Mouse (Mus musculus) natural killer cell, adult 2 months (primary cell): ENCODE data around the gene Olfr749.
"Not testable (repeated sequence)": the region's sequence is repeated elsewhere in the genome, so short reads cannot be mapped to it uniquely, and the experiment has no call there.

Experiments
- DNase-seq, 2 experiments: peaks; one replicate each; pipeline ENCODE4 v3.0.0; 2022; ENCODE audit warnings: low spot score in 2 of 2

The Olfr749 gene

DNA sequence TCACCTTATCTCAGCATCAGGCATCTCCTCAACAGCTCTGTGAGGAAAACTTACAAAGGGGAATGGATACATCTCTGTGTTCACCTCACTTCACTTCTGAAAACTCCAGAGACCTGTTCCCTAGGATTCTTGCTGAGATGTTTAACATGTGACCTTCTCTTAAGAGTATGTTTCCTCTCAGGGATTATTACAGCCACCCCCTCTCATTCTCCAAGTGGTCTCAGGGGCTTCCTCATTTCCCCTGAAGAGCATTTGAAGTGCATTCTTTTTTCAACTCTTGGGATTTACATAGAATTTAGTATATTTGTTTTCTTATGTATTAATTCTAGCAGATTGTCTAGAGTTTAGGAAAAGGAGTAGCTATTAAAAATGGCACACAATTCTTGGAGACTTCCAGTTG, at the start of gene Olfr749:
TSS of gene Olfr749 (minus strand) at position 101 of the 400 bp plus-strand sequence.
- DNase-seq, result no peak

DNA sequence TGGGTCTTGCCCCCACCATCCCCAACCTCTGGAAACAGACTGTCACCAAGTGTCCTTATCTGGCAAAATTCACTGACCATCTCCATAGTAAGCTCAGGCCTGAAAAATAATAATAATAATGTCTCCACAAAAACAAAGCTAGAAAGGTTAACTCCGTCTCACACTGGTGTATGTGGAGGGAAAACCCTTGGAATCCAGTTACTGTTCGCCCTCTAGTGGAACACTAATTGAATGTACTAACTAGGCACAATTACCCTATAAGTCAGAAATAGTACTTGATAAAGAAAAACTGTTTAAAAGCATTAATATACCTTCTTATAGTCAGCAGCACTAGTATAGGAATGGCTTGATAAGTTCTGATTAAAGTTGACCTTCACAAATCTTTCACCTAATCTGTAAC, 43.3 kb upstream of the Olfr749 start:
- no peak for DNase-seq

DNA sequence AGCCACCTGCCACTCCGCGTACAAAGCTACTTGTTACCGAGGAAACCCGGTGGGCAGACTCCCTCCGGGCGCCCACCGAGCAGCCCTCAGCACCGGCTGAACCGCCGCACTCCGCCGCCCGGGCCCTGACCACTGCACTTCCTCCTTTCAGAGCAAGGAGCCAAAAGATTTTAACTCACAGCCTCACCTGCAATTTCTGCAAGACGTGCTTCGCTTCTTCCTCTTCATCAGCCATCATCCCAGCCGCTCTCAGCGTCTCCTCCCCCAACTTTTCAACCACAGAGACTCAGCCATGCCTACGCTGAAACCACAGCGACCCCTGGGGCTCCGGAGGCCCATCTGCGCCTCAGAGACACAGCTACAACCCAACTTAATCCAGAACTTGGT, 40.4 kb upstream of the Olfr749 start, which contains the start of gene Ttc5:
TSS of gene Ttc5 (minus strand) at position 269 of the 387 bp plus-strand sequence.
- peak; percentile 91 to 94 for DNase-seq

DNA sequence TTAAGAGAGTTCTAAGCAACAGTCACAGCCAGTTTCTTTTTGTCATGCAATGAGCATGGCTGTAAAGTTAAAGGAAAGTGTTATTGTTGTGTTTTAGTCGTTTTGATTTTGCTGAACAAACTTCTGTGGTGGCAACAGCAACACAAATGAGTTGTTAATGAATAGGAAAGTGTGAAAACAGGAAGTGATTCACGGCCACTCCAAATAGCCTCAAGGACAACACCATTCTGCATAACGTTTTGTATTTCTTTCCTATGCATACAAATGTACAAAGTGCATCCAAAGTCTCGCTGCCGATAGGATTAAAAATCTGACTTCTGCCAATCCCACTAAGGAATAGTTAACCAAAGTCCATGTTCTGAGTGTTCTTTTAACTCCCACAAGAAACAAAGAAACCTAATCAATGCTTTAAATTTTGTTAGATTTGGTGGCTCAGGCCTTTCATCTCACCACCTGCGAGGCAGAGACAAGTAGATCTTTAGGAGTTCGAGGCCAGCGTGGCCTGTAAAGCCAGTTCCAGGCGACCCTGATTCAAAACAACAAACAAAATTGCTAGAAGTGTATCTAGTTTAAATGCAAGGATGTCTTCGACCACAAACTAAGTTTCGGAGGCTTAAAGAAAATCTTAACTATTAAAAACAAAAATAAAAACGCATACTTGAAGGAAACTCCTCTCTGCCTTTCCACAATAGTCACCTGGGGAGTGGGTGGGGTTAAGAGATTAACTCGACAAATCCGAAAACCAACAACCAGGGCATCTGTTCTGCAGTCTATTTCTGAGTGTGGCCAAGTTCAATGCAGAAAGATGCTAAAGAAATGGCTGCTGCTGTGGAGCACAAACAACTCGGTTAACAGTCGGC, 39.7 kb upstream of the Olfr749 start:
- DNase-seq, result peak; percentile 10 to 14

DNA sequence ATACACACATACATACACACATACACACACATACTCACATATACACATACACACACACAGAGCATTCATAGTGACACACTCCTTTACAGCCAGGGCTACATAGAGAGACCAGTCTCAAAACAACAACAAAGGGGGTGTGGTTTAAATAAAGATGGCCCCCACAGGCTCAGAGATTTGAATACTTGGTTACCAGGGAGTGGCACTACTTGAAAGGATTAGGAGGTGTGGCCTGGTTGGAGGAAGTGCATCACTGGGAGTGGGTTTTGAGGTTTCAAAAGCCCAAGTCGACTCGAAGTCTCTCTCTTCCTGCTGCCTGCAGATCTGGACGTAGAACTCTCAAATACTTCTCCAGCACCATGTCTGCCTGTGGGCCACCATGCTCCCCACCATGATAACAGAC, 37.3 kb upstream of the Olfr749 start:
- DNase-seq, result no peak

DNA sequence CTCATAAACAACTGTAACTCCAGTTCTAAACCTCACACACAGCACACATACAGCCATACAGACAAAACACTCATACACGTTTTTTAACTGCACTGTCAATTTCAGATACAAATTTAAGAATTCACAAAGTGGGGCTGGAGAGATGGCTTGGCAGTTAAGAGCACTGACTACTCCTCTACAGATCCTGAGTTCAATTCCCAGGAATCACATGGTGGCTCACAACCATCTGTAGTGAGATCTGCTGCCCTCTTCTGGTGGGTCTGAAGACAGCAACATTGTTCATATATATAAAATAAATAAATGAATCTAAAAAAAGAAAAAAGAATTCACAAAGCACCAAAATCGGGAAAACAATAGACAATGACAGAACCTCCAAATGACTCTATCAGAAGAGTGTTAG, 26.4 kb upstream of the Olfr749 start:
- no peak for DNase-seq

DNA sequence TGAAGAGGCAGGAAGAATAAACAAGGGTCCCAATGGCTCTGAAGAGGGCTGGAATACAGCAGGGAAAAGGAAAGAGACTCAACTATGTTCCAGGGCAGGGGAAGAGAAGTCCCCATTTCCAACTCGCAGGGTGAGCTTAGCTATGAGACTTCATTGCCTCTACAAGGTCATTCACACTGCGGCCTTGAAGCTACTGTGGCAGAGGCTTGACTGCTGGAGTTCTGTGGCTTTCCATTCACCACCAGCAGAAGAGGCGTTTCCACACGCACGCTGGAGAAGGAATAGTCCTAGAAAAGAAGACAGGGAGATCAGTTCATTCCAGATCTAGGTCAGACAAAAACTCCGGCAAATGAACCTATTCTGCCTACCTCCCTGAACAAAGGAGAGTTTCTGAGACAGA, 20.8 kb upstream of the Olfr749 start:
- DNase-seq, result no peak

DNA sequence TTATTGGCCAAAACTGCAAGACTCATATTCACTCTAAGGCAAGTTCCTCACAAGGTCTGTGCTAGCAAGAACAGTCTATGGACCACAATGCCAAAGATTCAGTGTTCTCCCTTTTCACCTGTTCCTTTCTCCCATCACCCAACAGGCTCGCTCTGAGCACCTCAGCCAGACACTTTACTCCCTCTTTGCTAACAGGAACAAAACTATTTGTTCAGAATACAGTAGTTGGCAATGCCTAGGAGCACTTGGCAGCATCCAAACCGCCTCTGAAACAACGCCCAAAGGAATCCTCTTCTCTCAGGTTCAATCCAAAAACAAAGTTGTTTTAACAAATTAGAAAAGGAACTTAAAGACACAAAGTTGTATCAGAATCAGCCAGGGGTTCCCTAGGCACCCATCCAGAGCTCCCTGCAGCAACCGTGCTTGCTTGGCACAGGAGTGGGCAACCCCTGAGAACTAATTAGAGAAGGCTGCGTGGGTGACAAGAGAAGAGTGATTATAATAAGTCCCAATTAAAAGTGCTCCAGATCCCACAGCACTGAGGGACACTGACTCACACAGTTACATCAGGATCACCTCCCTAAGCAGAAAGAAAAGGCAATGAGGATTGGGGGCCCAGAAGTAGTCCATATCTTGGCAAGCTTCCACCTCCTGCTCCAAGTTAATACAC, 13.7 kb upstream of the Olfr749 start:
- DNase-seq, result no peak

DNA sequence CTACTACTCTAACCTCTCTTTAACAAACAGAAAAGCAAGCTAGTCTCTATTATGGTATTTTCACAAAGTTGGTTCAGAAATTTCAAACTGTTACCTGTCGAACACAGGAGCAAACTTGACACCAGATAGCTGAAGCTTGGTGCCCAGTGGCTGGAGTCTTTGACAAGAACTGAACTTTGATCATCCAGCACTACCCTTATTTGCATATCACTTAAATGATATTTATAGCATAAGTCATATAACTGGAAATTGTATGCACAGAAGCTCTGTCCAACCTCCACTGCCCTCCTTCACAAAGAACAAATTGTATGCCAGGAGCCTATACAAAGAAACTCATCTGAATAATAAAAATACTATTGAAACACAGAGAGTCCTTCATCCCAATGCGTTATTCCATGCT, 3.3 kb downstream of the Olfr749 start:
- DNase-seq, result no peak

DNA sequence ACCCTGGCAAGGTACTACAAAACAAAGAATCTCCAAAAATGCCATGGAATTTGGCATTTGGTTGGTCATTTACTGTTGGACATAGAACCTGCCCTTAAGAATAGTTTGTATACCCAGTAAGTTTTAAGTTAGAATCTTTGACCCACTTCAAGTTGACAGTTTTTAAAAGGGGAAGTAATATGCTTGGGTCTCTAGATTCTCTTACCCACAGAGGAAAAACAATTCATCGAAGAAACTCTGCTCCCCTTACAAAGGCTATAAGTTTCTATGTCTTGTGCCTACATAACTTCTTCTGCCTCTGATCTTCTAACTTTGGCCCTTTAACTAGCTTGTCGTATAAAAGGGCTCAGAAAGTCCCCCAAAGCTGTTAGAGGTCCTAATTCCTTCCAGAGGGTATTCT, 4.6 kb downstream of the Olfr749 start:
- no peak for DNase-seq

DNA sequence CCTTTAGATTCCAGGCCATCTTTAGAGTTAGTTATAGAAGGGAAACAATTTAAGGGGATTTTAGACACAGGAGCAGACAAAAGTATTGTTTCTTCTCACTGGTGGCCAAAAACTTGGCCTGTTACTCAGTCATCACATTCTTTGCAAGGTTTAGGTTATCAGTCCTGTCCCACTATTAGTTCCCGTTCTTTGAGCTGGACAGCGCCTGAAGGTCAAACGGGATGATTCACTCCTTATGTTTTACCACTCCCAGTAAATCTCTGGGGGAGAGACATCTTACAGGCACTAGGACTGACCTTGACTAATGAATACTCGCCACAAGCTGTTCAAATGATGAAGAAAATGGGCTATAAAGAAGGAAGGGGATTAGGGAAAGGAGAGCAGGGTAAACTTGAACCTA, 22.5 kb downstream of the Olfr749 start:
- DNase-seq, result not testable (repeated sequence)

DNA sequence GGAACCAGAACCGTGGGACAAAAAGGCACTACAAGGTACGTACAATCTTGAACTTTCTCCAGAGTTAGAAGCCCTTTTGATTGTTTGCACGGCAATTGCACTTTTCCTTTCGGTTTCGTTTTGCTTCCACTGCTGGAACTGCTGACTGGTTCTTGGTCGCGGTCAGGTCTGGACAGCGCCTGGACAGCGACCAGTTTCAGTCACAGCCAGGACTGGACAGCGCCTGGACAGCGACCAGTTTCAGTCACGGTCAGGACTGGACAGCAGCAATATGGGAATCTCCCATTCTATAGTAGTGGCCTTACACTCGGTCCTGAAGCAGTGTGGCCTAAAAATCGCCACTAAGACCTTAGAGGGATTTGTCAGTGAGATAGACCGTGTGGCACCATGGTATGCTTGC, 25.0 kb downstream of the Olfr749 start:
- not testable (repeated sequence) for DNase-seq

DNA sequence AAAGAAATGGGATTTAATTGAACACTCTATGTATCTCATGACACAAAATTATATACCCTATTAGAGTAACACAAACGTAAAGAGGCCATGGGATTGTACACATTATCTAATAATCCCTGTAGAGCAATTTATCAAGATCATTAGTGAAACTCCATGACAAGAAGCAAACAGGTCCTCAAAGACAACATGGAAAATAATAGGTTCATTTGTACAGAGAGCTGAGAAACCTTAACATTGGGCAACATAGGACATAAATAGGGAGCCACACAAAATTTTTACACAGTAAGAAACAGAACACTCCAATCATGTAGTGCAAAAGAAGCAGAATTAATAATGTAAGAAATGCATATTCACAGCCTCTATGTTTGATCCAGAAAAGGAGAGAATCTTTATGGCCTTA, 37.8 kb downstream of the Olfr749 start, which contains the start of gene Olfr748:
TSS of gene Olfr748 (plus strand) at position 301 of the 400 bp plus-strand sequence.
- no peak for DNase-seq

DNA sequence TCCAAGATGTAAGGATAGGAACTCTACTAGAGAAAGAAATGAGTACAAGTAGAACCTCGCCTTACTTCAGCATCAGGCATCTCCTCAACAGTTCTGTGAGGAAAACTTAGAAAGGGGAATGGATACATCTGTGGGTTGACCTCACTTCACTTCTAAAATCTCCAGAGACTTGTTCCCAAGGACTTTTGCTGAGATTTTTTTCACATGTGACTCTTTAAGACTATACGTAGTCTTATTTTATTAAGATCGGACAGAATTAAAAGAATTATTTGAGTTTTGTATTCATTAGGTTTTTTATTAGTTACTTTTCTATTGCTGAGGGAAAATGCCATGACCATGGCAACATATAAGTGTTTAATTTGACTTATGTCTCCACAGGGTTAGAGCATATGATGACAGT, 51.8 kb downstream of the Olfr749 start, which contains the start of gene Olfr747:
TSS of gene Olfr747 (minus strand) at position 101 of the 400 bp plus-strand sequence.
- no peak for DNase-seq
